Mouse (Mus musculus) C2C12 (cell line): Measurements from ENCODE around the gene Gdf7. TPM values are rescaled to one million over a fixed set of nuclear protein-coding genes. Genes with fewer than 3 reads are reported as not detected.

Experiments
- H3K27me3 ChIP-seq: one replicate; pipeline ENCODE4 v1.6.1; 2011; ENCODE audit not compliant: control insufficient read depth, insufficient read depth, insufficient read length
- H3K36me3 ChIP-seq: one replicate; pipeline ENCODE4 v1.6.1; 2011; ENCODE audit not compliant: control insufficient read depth, insufficient read depth
- H3K4me3 ChIP-seq: one replicate; pipeline ENCODE4 v1.5.1; 2011; ENCODE audit warnings: mild to moderate bottlenecking, control low read depth; ENCODE audit not compliant: poor library complexity, insufficient read depth, severe bottlenecking
- H3K79me2 ChIP-seq: one replicate; pipeline ENCODE4 v1.6.1; 2011; ENCODE audit not compliant: control insufficient read depth, insufficient read depth
- H3K79me3 ChIP-seq: one replicate; pipeline ENCODE4 v1.6.1; 2011; ENCODE audit warnings: low read depth, control low read depth
- H3ac ChIP-seq: one replicate; pipeline ENCODE3; 2011; ENCODE audit warnings: low read depth; ENCODE audit not compliant: control insufficient read depth, insufficient read length
- CEBPB ChIP-seq: IDR thresholded peaks from one replicate; pipeline ENCODE4 v1.6.1; 2011; ENCODE audit warnings: low read depth, mild to moderate bottlenecking, control low read depth, moderate library complexity
- CTCF ChIP-seq: IDR thresholded peaks from one replicate; pipeline ENCODE4 v1.5.1; 2011; ENCODE audit not compliant: control insufficient read depth, insufficient read depth, insufficient read length
- FOSL1 ChIP-seq: IDR thresholded peaks from one replicate; pipeline ENCODE4 v1.8.0; 2011; ENCODE audit warnings: mild to moderate bottlenecking, low read length; ENCODE audit not compliant: poor library complexity, insufficient read depth, severe bottlenecking
- MAX ChIP-seq: IDR thresholded peaks from one replicate; pipeline ENCODE4 v1.6.1; 2011; ENCODE audit warnings: mild to moderate bottlenecking, control low read depth
- MYOD1 ChIP-seq: IDR thresholded peaks from one replicate; pipeline ENCODE4 v1.6.1; 2011; ENCODE audit warnings: low read depth; ENCODE audit not compliant: control insufficient read depth, insufficient read length
- MYOG ChIP-seq: IDR thresholded peaks from one replicate; pipeline ENCODE4 v1.6.1; 2011; ENCODE audit not compliant: control insufficient read depth, insufficient read length; ENCODE audit errors: extremely low read depth
- USF1 ChIP-seq: IDR thresholded peaks from one replicate; pipeline ENCODE4 v1.6.1; 2011; ENCODE audit warnings: low read depth, mild to moderate bottlenecking, control low read depth, moderate library complexity
- polyA plus RNA-seq: library from polyadenylated mRNA; unstranded; fragments of >200 nt; fragmentation: generic; extraction: Trizol; gene quantifications from one replicate; pipeline ENCODE4 v1.2.1, GENCODE M21; 2012; ENCODE audit warnings: missing spikeins

The Gdf7 gene
- polyA plus RNA-seq, 1 experiment = 0.09 TPM

- Histone ChIP-seq H3K79me2 (no peaks in the 10 kb centered on the region), H3K27me3 (no peaks in the 10 kb centered on the region), H3K79me3 (no peaks in the 10 kb centered on the region), H3K36me3 (peaks cover 31% of the 10 kb centered on the region), H3ac (no peak overlapping the region), H3K4me3 (no peak overlapping the region)
- TF ChIP-seq FOSL1 (no peak), CTCF (no peak), USF1 (no peak), MYOD1 (no peak), MYOG (no peak), CEBPB (no peak), MAX (no peak)
These were observed 30.4 kb upstream of the Gdf7 start for GRCm38 (mm10) chr12:8332174-8332542.

GRCm38 (mm10) chr12:8331489-8332173 lies 29.9 kb upstream of the Gdf7 start:
- H3K36me3 ChIP-seq = peaks cover 26% of the 10 kb centered on the region
- H3K4me3 ChIP-seq = no peak overlapping the region
- no peak overlapping the region for H3ac ChIP-seq
- H3K27me3 ChIP-seq = no peaks in the 10 kb centered on the region
- no peaks in the 10 kb centered on the region for H3K79me2 ChIP-seq
- TF ChIP-seq CEBPB = no peak
- no peaks in the 10 kb centered on the region for H3K79me3 ChIP-seq

GRCm38 (mm10) chr12:8329236-8329635 lies 27.5 kb upstream of the Gdf7 start:
- no peaks in the 10 kb centered on the region for H3K27me3 ChIP-seq

GRCm38 (mm10) chr12:8327675-8328053 lies 25.9 kb upstream of the Gdf7 start:
- H3ac ChIP-seq = no peak overlapping the region
- peaks cover 23% of the 10 kb centered on the region for H3K36me3 ChIP-seq
- TF ChIP-seq CEBPB (no peak), FOSL1 (no peak), USF1 (no peak), MYOG (no peak), CTCF (no peak), MAX (no peak), MYOD1 (no peak)
- H3K79me3 ChIP-seq = no peaks in the 10 kb centered on the region
- no peaks in the 10 kb centered on the region for H3K27me3 ChIP-seq
- no peaks in the 10 kb centered on the region for H3K79me2 ChIP-seq
- no peak overlapping the region for H3K4me3 ChIP-seq

More at GRCm38 (mm10) chr12:8329236-8329635, 27.5 kb upstream of the Gdf7 start:
- Histone ChIP-seq H3K79me2 (no peaks in the 10 kb centered on the region), H3ac (no peak overlapping the region), H3K79me3 (no peaks in the 10 kb centered on the region), H3K4me3 (no peak overlapping the region), H3K36me3 (peaks cover 16% of the 10 kb centered on the region)
- TF ChIP-seq MYOG (no peak), CTCF (no peak), MAX (no peak), MYOD1 (no peak), FOSL1 (no peak), USF1 (no peak), CEBPB (no peak)

GRCm38 (mm10) chr12:8326825-8327674 lies 25.3 kb upstream of the Gdf7 start:
- Histone ChIP-seq H3K79me3 (no peaks in the 10 kb centered on the region), H3K4me3 (no peak overlapping the region), H3K36me3 (peaks cover 23% of the 10 kb centered on the region), H3K79me2 (no peaks in the 10 kb centered on the region), H3ac (no peak overlapping the region), H3K27me3 (no peaks in the 10 kb centered on the region)
- TF ChIP-seq FOSL1 = no peak
- no peak for TF ChIP-seq MYOG
- no peak for TF ChIP-seq MAX
- peak; percentile 72 for TF ChIP-seq CTCF

- no peak for TF ChIP-seq CTCF
- TF ChIP-seq USF1 = no peak
- TF ChIP-seq MAX = no peak
- no peak for TF ChIP-seq MYOG
- no peak for TF ChIP-seq FOSL1
- TF ChIP-seq MYOD1 = no peak
- TF ChIP-seq CEBPB = no peak
These were observed 24.3 kb upstream of the Gdf7 start for GRCm38 (mm10) chr12:8325943-8326522.

More at GRCm38 (mm10) chr12:8325943-8326522, 24.3 kb upstream of the Gdf7 start:
- Histone ChIP-seq H3K36me3 (peaks cover 23% of the 10 kb centered on the region), H3K79me2 (no peaks in the 10 kb centered on the region), H3K79me3 (no peaks in the 10 kb centered on the region), H3K27me3 (no peaks in the 10 kb centered on the region), H3ac (no peak overlapping the region), H3K4me3 (no peak overlapping the region)
